Mouse (Mus musculus) gastrocnemius, postnatal 4 days (tissue): ENCODE data around the gene Brox. TPM values are rescaled to one million over a fixed set of nuclear protein-coding genes. Genes with fewer than 3 reads are reported as not detected.
A peak's percentile ranks its signal among the peaks of the same experiment; 100 is the strongest.
"Not testable (repeated sequence)": the region's sequence is repeated elsewhere in the genome, so short reads cannot be mapped to it uniquely, and the experiment has no call there.

ENCODE experiments used
- DNase-seq, 2 experiments: peaks; one replicate each; pipeline ENCODE4 v3.0.0; 2021 to 2022; ENCODE audit warnings: low spot score in 2 of 2, mixed read lengths in 2 of 2
- long read RNA-seq, 2 experiments: library from polyadenylated mRNA; stranded (forward); transcript quantifications; one replicate each; pipeline ENCODE4 v2.0.0; 2021
- total RNA-seq, 2 experiments: library from RNA; stranded (reverse); gene quantifications; 2 replicates each; pipeline ENCODE4 v1.2.3; 2021

The Brox gene
- total RNA-seq, result 10 to 100 TPM; 27.6 to 38.2 TPM
- long read RNA-seq, experiment 1, transcript Brox-201 (14 exons, 3,430 nt), result major isoform, 40 of 60 reads
- long read RNA-seq, experiment 1, partial matches to known transcripts, result 2 of 60 reads
- long read RNA-seq, experiment 1, other reads (novel, unspliced or antisense), result 14 of 60 reads
- long read RNA-seq, experiment 2, transcript Brox-202 (14 exons, 3,413 nt), result minor isoform, 6 of 64 reads
- long read RNA-seq, experiment 2, transcript Brox-201 (14 exons, 3,430 nt), result major isoform, 42 of 64 reads
- long read RNA-seq, experiment 2, partial matches to known transcripts, result 2 of 64 reads
- long read RNA-seq, experiment 2, other reads (novel, unspliced or antisense), result 14 of 64 reads

DNA sequence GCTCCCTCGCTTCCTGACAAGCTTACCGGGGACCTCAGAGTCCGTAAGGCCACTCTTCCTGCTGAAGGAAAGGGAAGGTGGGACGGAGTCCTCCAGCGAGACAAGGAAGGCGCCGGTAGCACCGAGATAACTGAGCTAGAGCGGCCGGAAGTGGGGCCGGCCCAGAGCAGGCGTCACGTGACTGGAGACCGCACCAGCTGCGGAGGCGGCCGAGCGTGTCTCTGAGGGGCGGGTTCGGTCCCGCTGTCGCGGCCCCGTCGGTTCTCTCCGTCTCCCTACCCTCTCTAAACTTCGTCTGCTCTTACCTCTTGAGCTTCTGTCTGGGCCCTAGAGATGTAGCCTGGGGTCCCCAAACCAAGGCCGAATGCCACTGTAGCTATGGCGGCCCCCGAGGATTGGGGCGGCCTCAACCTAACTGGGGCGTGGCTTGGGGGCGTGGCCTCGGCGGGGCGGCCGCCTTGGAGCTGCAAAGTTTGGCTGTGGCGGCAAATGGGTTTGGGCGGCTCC is at the start of gene Brox:
Gene Brox (minus strand): TSS at position 393 of the 507 bp plus-strand sequence.
- peak; percentile 95 to 97 for DNase-seq

DNA sequence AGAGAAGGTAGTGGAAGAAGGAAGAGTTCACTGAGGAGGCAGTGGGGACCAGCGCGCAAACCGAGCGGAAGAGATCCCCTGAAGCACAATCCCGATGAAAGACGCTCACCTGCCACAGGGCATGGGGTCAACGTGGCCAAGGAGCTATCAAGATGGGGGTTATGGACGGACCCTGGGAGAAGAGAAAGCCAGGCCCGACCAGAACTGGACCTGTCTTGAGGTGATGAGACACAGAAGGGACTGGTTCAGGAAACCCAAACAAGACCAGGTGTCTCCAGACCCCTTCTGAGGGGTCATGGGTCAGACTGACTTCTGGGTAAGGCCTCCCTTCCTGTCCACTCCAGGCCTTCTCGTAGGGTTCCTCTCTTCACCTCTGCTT is 48.7 kb upstream of the Brox start:
- no peak for DNase-seq

DNA sequence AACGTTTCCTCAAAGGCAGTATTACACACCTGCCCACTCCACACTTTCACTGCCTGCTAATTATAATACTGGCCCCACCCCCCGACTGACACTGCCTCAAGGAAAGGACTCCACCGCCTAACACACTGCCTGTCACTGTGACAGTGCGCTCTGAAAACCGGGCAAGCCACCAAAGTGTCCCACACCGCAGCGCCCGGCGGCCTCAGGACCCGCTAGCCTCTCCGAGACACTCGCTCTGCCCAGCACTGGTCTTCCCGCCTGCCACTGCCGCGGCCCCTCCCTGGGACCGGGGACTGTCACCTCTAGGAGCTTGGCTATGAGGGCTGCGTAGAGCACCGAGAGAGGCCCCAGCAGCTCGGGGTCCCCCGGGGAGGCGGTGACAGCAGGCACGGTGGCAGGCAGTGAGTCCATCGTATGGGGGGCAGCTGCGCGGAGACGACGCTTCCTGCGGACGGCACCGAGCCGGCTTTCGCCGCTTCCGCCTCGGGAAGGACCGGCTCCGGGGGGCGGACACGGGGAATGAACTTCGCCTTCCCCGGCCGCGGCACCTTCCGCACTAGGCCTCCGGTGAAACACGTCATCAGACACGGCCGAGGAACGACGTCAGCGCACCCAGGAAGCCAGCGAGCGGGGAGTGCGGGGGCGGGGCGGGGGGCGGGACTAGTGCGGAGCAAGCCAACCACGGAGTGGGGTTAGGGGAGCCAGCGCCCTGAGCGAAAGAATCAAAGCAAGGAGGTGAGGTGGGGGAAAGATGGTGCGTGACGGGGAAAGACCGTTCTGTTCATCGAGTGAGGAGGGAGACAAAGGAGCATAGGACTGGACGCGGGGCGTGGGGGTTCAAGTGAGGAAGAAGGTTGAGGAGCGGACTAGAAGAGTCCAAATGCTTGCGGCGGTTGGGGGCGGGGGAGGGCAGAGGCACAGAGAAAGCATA is 48.1 kb upstream of the Brox start:
- peak; percentile 63 to 88 for DNase-seq

DNA sequence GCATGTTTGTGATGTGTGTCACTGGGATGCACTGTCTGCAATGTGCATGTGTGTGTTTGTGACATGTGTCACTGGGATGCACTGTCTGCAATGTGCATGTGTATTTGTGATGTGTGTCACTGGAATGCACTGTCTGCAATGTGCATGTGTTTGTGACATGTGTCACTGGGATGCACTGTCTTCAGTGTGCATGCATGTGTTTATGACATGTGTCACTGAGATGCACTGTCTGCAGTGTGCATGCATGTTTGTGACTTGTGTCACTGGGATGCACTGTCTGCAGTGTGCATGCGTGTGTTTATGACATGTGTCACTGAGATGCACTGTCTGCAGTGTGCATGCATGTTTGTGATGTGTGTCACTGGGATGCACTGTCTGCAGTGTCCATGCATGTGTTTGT is 45.8 kb upstream of the Brox start:
- not testable (repeated sequence) for DNase-seq

DNA sequence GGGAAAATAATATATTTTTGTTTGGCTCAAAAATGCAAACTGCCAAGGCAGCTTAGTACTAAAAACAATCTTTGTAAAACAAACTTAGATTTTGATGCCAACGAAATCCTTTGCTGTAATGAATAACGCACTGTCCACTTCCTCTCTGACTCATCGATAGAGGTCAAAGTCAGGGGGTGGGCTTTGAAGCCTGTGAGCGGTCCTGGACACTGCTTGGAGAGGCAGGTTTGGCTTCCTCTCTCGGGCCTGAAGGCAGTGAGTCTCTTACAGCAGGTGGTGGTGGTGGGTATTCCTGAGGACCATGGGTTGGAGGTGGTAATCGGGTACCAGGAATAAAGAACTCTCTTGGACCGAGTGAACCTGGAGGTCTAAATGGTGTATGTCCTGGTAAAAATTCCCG is 30.1 kb upstream of the Brox start:
- no peak for DNase-seq

DNA sequence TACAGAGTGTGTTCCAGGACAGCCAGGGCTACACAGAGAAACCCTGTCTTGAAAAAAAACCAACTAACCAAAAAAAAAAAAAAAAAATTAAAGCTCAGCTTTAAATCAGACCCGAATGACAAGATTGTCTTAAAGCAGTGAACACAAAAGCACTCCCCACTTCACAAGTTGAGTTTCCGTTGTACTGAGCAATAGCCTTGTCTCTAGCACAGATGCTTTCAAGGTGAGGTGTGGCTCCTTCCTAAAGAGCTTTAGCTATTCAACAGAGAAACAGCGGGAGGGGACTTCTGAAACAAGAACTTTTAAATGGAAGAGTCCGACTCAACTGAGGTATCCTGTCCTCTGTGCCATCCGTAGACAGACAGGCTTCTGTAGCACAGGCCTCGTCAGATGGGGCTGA is 27.4 kb upstream of the Brox start:
- no peak for DNase-seq

DNA sequence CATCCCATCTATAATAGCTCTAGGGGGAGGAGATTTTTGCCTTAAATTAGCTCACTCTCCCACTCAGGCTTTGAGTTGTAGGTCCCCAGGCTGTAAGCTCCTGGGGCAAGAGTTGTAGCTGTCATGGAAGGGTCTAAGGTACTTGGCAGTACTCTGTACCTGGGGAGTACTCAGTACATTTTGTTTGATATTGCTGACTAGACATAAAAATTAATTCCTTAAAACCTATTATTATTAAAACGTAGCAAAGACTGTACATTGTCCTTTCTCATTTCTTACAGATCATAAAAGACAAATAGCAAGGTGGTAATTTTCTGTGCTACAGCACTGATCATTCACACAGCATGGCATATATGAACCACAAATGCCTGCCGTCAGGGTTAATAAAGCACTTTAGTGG is 26.9 kb upstream of the Brox start:
- DNase-seq, result no peak

DNA sequence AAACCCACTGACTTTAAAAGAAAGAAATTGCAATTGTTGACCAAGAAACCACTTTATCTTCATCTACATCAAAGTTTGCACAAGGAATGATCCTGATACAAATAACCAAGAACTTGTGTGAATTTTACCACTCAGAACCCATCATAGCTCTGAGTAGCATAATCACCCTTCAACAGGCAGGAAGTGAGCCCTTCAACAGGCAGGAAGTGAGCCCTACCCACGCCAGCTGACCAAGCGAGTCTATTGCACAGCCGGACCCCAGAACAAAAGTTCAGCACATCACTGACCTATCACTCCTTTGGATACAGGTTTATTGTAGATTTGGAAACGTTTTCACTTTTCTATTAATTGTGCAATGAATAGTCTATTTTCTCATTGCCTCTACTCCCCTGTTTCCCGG is 25.4 kb upstream of the Brox start:
- DNase-seq, result not testable (repeated sequence)

DNA sequence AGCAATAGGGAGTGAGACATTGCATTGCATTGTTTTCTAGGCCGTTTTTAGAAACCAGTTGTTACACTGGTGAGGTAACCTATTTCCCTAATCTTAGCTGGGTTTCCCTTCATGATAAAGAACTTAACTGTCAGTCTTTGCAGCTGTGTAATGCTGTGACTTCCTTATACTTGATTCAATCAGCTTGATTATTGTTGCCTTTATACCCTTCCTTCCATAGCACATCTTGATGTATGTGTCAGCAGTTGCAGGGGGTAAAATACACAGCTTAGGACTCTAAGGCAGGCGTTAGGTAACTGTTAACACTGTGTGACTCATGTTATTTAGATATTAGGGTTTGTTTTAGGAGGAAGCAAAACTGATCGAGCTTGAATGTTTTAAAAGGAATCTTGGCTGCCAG is 23.6 kb upstream of the Brox start:
- DNase-seq, result no peak

DNA sequence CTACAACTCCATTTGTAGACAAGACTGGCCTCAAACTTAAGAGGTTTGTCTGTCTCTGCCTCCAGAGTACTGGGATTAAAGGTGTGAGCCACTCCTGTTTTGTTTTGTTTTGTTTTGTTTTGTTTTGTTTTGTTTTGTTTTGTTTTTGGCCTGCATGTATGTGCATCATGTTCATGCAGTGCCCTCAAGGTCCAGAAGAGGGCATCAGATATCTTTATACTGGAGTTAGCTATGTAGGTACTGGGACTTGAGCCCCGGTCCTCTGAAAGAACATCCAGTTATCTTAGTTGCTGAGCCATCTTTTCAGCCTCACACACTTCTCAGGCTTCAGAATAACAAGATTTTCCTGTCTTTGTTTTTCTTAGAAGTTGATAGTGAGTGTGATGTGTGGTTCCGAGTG is 18.7 kb upstream of the Brox start:
- no peak for DNase-seq

DNA sequence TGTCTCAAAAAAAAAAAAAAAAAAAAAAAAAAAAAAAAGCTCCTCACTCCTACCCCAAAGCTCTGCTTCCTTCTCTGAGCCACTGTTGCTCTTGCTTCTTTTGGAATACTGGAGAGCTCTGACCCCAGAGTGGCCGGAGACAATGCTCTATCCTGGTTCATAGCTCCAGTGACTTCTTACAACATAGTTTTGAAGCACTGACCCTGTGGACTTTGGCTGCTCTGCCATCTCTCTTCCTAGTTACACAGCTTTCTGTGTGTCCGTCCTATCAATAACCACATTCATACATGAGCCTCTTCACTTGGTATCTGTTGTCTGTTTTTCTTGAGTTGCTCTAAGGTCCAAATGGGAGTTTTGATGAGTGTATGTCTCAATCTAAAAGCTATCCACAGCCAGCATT is 15.0 kb upstream of the Brox start:
- no peak for DNase-seq

DNA sequence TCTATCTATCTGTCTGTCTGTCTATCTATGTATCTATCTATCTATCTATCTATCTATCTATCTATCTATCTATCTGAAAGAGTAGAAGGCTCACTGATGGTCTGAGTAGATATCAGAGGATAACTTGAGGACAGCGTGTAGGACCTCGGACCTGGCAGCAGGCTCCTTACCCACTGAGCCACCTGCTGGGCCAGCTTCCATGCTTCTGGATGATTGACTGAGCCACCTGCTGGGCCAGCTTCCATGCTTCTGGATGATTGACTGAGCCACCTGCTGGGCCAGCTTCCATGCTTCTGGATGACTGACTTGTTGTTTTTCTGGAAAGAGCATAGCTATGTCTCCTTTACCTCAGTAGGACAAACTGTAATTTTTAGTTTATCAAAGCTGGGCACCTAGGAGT is 12.5 kb upstream of the Brox start:
- not testable (repeated sequence) for DNase-seq

DNA sequence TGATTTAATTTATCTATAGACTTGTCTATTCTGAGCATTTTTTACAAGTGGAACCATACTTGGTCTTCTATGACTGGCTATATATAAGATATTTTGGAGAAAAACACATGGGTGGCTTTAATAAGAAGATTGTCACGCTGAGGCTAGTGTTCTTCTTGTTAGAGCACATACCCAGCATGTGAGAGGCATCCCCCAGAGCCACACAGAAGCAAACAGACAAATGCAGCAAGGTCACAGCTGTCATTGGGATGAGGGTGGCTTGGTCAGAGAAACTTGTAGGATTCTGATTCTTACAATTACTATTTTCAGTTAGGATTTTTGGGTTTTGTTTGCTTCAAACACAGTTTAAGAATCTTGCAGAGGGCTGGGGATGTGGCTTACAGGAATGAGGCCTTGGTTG is 11.4 kb upstream of the Brox start:
- DNase-seq, result no peak

DNA sequence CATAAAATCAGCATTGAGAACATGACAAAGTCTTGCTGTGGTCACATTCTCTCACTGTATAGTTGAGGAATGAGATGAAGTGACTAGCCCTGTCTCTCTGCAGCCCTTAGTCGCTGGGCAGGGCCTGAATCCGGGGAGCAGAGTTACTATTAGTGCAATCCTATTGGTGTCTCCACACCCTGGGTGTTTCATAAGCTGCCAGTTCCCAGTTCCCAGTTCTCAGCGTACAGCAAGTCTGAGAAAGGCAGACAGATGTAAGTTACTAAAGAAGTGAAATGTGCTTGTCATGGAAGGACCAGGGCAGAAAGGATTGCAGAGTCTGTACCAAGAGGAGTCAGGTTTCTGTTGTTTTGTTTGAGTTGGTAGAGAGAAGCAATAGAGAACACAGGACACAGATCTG is 10.5 kb upstream of the Brox start:
- no peak for DNase-seq

DNA sequence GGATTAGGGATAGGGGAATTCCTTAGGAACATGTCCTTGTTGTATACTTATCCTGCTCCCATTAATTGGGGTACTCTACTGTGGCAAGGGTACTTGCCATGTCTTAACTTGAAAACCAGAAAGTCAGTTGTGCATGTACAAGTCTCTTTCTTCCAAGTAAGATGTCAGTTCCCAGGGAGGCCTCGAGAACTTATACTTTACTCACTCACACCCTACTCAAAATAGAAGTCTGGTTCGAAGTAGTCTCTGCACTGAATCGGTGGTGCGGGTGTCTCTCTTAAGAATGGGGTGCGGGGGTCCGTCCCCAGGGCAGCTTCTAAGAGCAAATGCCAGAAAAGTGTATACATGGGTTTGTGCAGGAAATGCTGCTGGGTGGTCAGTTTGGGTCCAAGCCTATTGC is 2.1 kb upstream of the Brox start:
- DNase-seq, result peak; percentile 100

DNA sequence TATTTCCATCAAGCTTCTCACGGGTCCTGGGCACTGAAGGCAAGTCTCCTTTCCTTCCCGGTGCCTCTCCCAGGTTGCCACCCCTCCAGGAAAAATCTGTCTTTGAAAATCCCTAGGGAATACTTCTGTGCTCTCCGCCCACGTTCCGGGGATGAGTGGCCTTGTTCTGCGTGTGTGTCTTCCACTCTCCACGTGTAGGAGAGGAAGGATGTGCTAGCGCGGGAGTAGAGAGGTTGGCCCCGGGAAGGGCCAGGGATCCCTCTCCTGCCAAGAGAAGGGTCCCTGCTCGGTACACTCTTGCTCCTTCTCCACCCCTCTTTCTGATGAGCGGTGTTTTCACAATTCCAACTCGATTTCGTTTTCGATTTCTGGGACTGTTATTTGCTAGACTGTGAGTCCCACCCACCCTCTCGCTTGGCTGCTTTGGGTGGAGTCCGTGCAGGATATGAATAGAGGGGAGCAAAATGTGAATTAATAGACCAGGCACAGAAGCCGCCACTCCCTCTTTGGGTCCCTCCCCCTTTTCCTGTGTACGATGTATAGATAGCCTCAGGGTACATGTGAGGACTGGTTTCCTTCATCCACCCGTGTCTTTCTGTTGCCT is 919 bp upstream of the Brox start:
- DNase-seq, result peak in 1 of 2 experiments; percentile 26

DNA sequence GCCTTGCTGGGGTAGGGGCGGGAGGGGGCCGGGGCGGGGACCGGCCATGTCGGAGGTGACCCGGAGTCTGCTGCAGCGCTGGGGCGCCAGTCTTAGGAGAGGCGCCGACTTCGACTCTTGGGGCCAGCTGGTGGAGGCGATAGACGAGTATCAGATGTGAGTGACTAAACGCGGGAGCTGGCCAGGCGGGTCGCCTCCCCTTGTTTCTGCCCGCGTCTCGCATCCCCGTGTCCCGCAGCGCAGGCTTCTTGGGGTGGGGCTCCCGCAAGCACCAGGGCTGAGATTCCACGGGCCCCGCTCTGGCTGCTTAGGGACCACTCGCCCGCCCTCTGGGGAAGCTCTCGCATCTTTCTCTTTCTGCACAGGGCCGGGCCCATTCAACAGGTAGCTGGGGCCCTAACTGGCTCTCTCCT is 410 bp upstream of the Brox start:
- peak; percentile 24 to 51 for DNase-seq

DNA sequence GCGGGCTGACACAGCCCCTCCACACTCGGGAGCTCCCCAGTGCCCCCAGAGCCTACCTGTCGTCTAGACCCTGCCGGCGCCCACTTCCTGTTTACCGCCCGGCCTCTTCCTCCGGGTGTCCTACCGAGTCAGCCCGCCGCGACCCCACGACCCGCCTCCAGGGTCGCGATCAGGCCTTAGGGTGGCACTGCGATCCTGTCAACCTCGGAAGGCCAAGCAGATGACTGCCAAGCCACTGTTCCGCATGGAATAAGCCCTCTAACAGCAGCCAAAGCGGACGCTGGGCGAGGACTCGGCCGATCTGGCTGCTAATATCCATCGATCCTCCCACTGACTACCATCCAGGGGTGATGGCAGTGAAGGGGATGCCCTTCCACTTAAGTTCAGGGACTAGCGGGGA is 604 bp downstream of the Brox start, which contains the start of gene Aida:
Gene Aida (plus strand): TSS at position 126 of the 400 bp plus-strand sequence.
- DNase-seq, result peak in 1 of 2 experiments; percentile 21

DNA sequence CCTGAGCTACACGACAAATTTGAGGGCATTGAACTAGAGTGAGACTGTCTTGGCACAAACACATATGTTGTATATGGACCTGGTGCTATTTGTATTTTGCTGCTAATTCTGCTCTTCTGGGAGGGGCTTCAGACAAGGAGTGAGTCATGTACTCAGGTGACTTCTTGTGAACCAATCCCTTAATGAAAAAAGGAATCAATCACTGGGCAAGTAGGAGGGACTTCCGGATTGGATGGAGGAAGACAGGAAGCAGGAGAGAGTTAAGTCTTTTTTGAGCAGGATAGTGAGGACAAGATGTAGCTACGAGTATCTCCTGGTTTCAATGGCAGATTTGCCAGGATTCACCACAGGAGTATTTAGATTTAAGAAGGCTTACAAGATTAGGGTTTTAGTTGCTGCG is 7.5 kb downstream of the Brox start:
- DNase-seq, result no peak

DNA sequence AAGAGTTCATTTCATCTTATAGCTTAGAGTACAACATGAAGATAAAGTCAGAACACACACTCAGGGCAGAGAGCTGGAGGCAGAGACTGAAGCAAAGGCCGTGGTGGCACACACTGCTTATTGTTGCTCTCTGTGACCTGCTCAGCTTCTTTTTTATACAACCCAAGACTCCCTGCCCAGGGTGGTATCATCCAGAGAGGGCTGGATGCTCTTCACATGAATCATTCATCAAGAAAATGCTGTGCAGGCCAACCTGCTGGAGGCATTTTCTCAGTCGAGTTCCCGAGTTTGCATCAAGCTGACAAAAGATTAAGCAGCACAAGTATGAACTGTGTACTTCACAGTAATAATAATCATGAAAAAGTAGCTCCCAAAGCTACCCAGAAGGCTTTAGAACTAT is 8.7 kb downstream of the Brox start:
- no peak for DNase-seq

DNA sequence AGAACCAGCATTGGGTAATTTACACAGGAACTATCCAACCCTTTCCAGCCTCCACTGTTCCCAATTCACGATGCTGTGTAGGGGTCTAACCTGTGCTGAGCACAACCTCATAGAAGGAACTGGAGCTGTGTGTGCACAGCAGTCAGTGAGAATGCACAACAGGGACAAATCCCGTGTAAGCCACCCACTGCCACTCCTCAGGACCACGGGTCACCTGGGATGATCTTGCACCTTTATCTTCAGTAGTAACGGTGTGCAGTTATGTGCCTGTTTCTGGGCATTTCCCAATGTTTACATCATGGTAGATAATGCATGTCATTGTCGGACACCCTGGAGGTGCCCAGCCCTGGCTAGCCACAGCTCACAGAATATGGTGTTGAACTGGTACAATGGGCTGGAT is 21.3 kb downstream of the Brox start:
- DNase-seq, result no peak

DNA sequence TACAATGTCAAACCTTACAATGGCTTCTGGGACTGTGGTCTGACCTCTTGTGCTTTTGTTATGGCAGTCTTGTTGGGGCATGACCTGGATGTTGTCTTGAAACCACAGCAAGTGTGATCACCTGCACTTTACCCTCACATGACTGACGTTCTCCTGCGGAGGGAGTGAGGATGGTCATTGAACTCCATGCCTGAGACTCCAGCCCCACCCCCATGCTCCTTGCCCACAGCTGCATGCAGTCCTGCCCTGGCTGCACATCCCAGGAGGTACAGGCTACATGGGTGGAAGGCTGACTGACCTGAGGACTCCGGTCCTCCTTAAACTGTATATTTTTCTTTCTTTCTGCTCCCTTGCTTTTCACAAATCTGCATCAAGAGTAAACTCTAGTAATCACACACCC is 22.7 kb downstream of the Brox start:
- DNase-seq, result no peak
